Mouse (Mus musculus) stomach, postnatal 0 days (tissue): ENCODE measurements around the gene Ptprn2. TPM values are rescaled to one million over a fixed set of nuclear protein-coding genes. Genes with fewer than 3 reads are reported as not detected.

Experiments
- ATAC-seq: fragments of 200-750 bp; cut with Nextera tagmentation; 2 replicates; pipeline ENCODE4 v1.8.0; 2017; ENCODE audit not compliant: low FRiP score, low TSS enrichment
- DNase-seq: peaks from one replicate; pipeline ENCODE4 v3.0.0-alpha.2; 2016; ENCODE audit warnings: low spot score
- H3K27ac ChIP-seq: fragments of 300-500 bp; sonication (generic); replicated peaks from 2 replicates; pipeline ENCODE4 v1.5.1; 2014; ENCODE audit warnings: mild to moderate bottlenecking, control low read depth
- H3K27me3 ChIP-seq: fragments of 300-500 bp; sonication (generic); 2 replicates; pipeline ENCODE4 v1.6.1; 2014; ENCODE audit warnings: low read length; ENCODE audit not compliant: control insufficient read depth, insufficient read depth
- H3K36me3 ChIP-seq: fragments of 300-500 bp; sonication (generic); 2 replicates; pipeline ENCODE4 v1.6.1; 2014; ENCODE audit warnings: low read length, mixed read lengths; ENCODE audit not compliant: control insufficient read depth, insufficient read depth
- H3K4me1 ChIP-seq: fragments of 300-500 bp; sonication (generic); replicated peaks from 2 replicates; pipeline ENCODE4 v1.6.1; 2014; ENCODE audit warnings: antibody characterized with exemption; ENCODE audit not compliant: control insufficient read depth, insufficient read depth
- H3K4me2 ChIP-seq: fragments of 300-500 bp; sonication (generic); replicated peaks from 2 replicates; pipeline ENCODE4 v1.6.1; 2014; ENCODE audit warnings: low read depth, mild to moderate bottlenecking, control low read depth, moderate library complexity
- H3K4me3 ChIP-seq: fragments of 300-500 bp; sonication (generic); 2 replicates; pipeline ENCODE4 v1.5.1; 2014; ENCODE audit warnings: low read depth, low read length, control low read depth
- H3K9ac ChIP-seq: fragments of 300-500 bp; sonication (generic); 2 replicates; pipeline ENCODE4 v1.6.1; 2014; ENCODE audit warnings: mild to moderate bottlenecking, low read length, control low read depth, mixed read lengths
- H3K9me3 ChIP-seq: fragments of 300-500 bp; sonication (generic); 2 replicates; pipeline ENCODE4 v1.6.1; 2016; ENCODE audit warnings: low read length; ENCODE audit not compliant: control insufficient read depth
- CTCF ChIP-seq: IDR thresholded peaks from 2 replicates; pipeline ENCODE4 v1.5.1; 2016; ENCODE audit warnings: antibody characterized with exemption, low read depth, mild to moderate bottlenecking, moderate library complexity
- EP300 ChIP-seq: optimal IDR thresholded peaks from 2 replicates; pipeline ENCODE3; 2016; ENCODE audit warnings: antibody characterized with exemption
- WGBS: fragments of 180-500 bp; shearing (Covaris S2); extraction: QIAGEN DNeasy Blood & Tissue Kit; methylation state at CpG from one replicate; pipeline ENCODE4 v1.1.7; 2014; 5-methylcytosine and 5-hydroxymethylcytosine counted together
- polyA plus RNA-seq: library from polyadenylated mRNA; unstranded; fragments of >200 nt; fragmentation: Nextera tagmentation; extraction: Ambion mirVana; gene quantifications from 2 replicates; pipeline ENCODE4 v1.2.1, GENCODE M21; 2015

Gene Ptprn2
- polyA plus RNA-seq, 1 experiment from 2014 or later: 6.0 TPM

- ATAC-seq: no peak
- H3K27ac ChIP-seq: no peak overlapping the region
- H3K27me3 ChIP-seq: no peaks in the 10 kb centered on the region
- H3K9ac ChIP-seq: no peak overlapping the region
- peak; percentile 6 for DNase-seq
- no peak for TF ChIP-seq CTCF
- no peak for TF ChIP-seq EP300
- no peak overlapping the region for H3K4me3 ChIP-seq
- no peaks in the 10 kb centered on the region for H3K9me3 ChIP-seq
- 77% methylated on average over 6 of the region's 6 CpGs for WGBS
- no peak overlapping the region for H3K4me2 ChIP-seq
- no peaks in the 10 kb centered on the region for H3K4me1 ChIP-seq
- no peaks in the 10 kb centered on the region for H3K36me3 ChIP-seq
These were observed 225.6 kb downstream of the Ptprn2 start for GRCm38 (mm10) chr12:116711133-116711532.

- H3K4me2 ChIP-seq: no peak overlapping the region
- H3K4me3 ChIP-seq: no peak overlapping the region
- no peak overlapping the region for H3K27ac ChIP-seq
- no peaks in the 10 kb centered on the region for H3K36me3 ChIP-seq
- DNase-seq (no peak), ATAC-seq (no peak)
- H3K9me3 ChIP-seq: no peaks in the 10 kb centered on the region
- H3K4me1 ChIP-seq: no peaks in the 10 kb centered on the region
- no peaks in the 10 kb centered on the region for H3K27me3 ChIP-seq
- TF ChIP-seq CTCF (no peak), EP300 (no peak)
- H3K9ac ChIP-seq: no peak overlapping the region
These were observed 227.6 kb downstream of the Ptprn2 start for GRCm38 (mm10) chr12:116713096-116713495.

- no peaks in the 10 kb centered on the region for H3K27me3 ChIP-seq
- DNase-seq (no peak), ATAC-seq (no peak)
These were observed 235.5 kb downstream of the Ptprn2 start for GRCm38 (mm10) chr12:116721062-116721461.

DNA sequence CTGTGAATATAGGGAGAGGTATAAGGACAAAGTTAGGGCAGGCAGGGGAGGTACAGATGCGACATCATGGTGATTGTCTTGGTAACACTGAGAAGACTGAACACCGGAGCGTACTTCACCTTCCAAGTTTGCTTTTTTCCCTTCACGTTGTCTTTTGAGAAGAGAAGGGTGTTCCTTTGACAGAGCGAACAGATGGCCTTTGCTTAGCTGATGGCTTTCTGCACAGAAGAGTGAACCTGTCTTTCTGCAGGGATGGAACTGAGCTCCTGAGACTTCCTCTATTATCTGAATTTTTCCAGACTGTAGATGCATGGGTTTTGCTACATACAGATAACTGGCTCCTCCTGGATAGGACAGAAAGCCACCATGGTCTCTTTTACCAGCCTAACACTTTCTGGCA is 254.6 kb downstream of the Ptprn2 start:
- Histone ChIP-seq H3K4me2 (no peak overlapping the region), H3K4me3 (no peak overlapping the region), H3K9me3 (no peaks in the 10 kb centered on the region), H3K27ac (no peak overlapping the region), H3K9ac (no peak overlapping the region), H3K36me3 (no peaks in the 10 kb centered on the region), H3K4me1 (no peaks in the 10 kb centered on the region), H3K27me3 (no peaks in the 10 kb centered on the region)
- no peak for DNase-seq
- TF ChIP-seq CTCF: no peak
- TF ChIP-seq EP300: no peak
- 88% methylated on average over 5 of the region's 5 CpGs for WGBS
- no peak for ATAC-seq

More at GRCm38 (mm10) chr12:116721062-116721461, 235.5 kb downstream of the Ptprn2 start:
- WGBS: 68% methylated on average over 2 of the region's 2 CpGs
- Histone ChIP-seq H3K4me3 (no peak overlapping the region), H3K36me3 (no peaks in the 10 kb centered on the region), H3K4me2 (no peak overlapping the region), H3K4me1 (no peaks in the 10 kb centered on the region), H3K27ac (no peak overlapping the region), H3K9ac (no peak overlapping the region), H3K9me3 (no peaks in the 10 kb centered on the region)
- no peak for TF ChIP-seq CTCF
- no peak for TF ChIP-seq EP300

GRCm38 (mm10) chr12:116741300-116741699 is 255.8 kb downstream of the Ptprn2 start:
- no peaks in the 10 kb centered on the region for H3K9me3 ChIP-seq
- no peak for ATAC-seq
- no peak overlapping the region for H3K27ac ChIP-seq
- no peaks in the 10 kb centered on the region for H3K4me1 ChIP-seq
- no peak overlapping the region for H3K4me3 ChIP-seq
- H3K9ac ChIP-seq: no peak overlapping the region
- no peaks in the 10 kb centered on the region for H3K27me3 ChIP-seq
- H3K36me3 ChIP-seq: no peaks in the 10 kb centered on the region
- no peak for DNase-seq
- no peak overlapping the region for H3K4me2 ChIP-seq
- TF ChIP-seq EP300: no peak
- no peak for TF ChIP-seq CTCF

DNA sequence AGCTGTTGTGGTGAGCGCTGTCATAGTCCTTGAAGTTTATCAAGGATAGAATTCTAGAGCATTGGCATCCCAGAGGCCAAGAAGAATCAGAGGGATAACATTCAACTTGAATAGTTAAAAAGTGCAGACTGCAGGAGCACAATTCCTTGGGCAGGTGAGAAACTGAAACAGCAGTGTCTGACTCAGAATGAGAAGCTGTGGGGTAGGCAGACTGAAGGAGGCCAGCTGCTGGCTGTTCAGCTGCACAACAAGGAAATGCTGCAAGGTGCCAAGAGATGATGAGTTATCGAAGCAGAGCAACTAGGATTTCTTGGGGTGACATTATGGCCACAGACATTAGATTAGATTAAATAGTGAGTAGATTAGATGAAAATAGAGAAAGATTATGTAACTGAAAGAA is 260.9 kb downstream of the Ptprn2 start:
- Histone ChIP-seq H3K36me3 (no peaks in the 10 kb centered on the region), H3K27ac (no peak overlapping the region), H3K27me3 (no peaks in the 10 kb centered on the region), H3K4me1 (no peaks in the 10 kb centered on the region), H3K4me3 (no peak overlapping the region), H3K4me2 (no peak overlapping the region), H3K9ac (no peak overlapping the region), H3K9me3 (no peaks in the 10 kb centered on the region)
- WGBS: 64% methylated on average over 2 of the region's 2 CpGs
- ATAC-seq (no peak), DNase-seq (no peak)
- TF ChIP-seq CTCF (no peak), EP300 (no peak)
